Mouse (Mus musculus) embryonic facial prominence, embryonic 13.5 days (tissue): Measurements from ENCODE around the gene Eya2. TPM values are rescaled to one million over a fixed set of nuclear protein-coding genes. Genes with fewer than 3 reads are reported as not detected.
A peak's percentile ranks its signal among the peaks of the same experiment; 100 is the strongest.

Experiments used
- ATAC-seq: fragments of 200-750 bp; cut with Nextera tagmentation; 2 replicates; pipeline ENCODE4 v1.8.0; 2017; ENCODE audit warnings: low read depth; ENCODE audit not compliant: insufficient number of reproducible peaks, insufficient read depth, low FRiP score, low TSS enrichment
- H3K27ac ChIP-seq: fragments of 300-500 bp; sonication (generic); 2 replicates; pipeline ENCODE4 v1.5.1; 2015; ENCODE audit warnings: moderate library complexity, mild to moderate bottlenecking, inconsistent platforms
- H3K27me3 ChIP-seq: fragments of 300-500 bp; sonication (generic); 2 replicates; pipeline ENCODE4 v1.6.1; 2015; ENCODE audit warnings: mild to moderate bottlenecking, inconsistent platforms
- H3K36me3 ChIP-seq: fragments of 300-500 bp; sonication (generic); 2 replicates; pipeline ENCODE4 v1.6.1; 2015; ENCODE audit warnings: mild to moderate bottlenecking, inconsistent platforms
- H3K4me1 ChIP-seq: fragments of 300-500 bp; sonication (generic); 2 replicates; pipeline ENCODE4 v1.6.1; 2015; ENCODE audit warnings: inconsistent platforms
- H3K4me2 ChIP-seq: fragments of 300-500 bp; sonication (generic); 2 replicates; pipeline ENCODE4 v1.6.1; 2015; ENCODE audit warnings: moderate library complexity, mild to moderate bottlenecking, inconsistent platforms
- H3K4me3 ChIP-seq: fragments of 300-500 bp; sonication (generic); 2 replicates; pipeline ENCODE4 v1.5.1; 2015; ENCODE audit warnings: mild to moderate bottlenecking, inconsistent platforms
- H3K9ac ChIP-seq: fragments of 300-500 bp; sonication (generic); 2 replicates; pipeline ENCODE4 v1.6.1; 2015; ENCODE audit warnings: mild to moderate bottlenecking, inconsistent platforms
- H3K9me3 ChIP-seq: fragments of 300-500 bp; sonication (generic); 2 replicates; pipeline ENCODE4 v1.6.1; 2016; ENCODE audit warnings: inconsistent platforms
- WGBS: fragments of 180-500 bp; shearing (Covaris S2); methylation state at CpG from one replicate; pipeline ENCODE4 v1.1.7; 2015; ENCODE audit warnings: mixed read lengths; 5-methylcytosine and 5-hydroxymethylcytosine counted together
- polyA plus RNA-seq: library from polyadenylated mRNA; unstranded; fragments of >200 nt; fragmentation: Nextera tagmentation; extraction: Ambion mirVana; gene quantifications from 2 replicates; pipeline ENCODE4 v1.2.1, GENCODE M21; 2015

Gene Eya2
- polyA plus RNA-seq, 1 experiment from 2014 or later: 22.1 TPM

DNA sequence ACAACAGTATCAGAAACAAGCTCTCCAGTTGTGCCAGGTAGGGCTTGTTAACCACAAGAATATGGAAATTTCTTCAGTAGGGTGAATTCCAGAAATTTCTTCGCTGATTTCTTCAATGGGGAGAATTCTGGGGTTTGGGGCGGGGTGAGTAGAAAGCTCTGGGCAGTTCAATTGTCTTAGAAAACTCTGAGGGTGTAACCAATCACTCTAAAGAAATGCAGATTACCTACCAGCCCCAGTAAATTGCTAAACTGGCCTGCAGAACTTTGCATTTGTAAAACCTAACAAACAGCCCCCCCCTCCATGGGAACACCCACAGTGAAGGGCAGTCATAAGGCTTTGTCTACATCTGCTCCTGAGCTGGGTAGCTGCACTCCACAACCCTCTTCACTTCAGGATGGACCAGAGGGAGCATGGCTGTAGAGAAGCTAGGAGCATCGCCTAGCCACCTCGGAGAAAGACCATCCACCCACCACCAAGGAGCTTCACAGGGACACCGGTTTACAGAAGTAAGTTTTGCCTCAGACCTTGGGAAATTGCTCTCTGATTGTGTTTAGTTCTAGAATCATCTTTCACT lies 215.2 kb downstream of the Eya2 start:
- no peaks in the 10 kb centered on the region for H3K27me3 ChIP-seq
- no peaks in the 10 kb centered on the region for H3K9me3 ChIP-seq
- no peak overlapping the region for H3K4me2 ChIP-seq
- 82% methylated on average over 5 of the region's 5 CpGs for WGBS
- H3K4me3 ChIP-seq: no peak overlapping the region
- H3K9ac ChIP-seq: no peak overlapping the region
- ATAC-seq: no peak
- no peaks in the 10 kb centered on the region for H3K4me1 ChIP-seq
- H3K36me3 ChIP-seq: peaks cover 97% of the 10 kb centered on the region
- H3K27ac ChIP-seq: no peak overlapping the region

DNA sequence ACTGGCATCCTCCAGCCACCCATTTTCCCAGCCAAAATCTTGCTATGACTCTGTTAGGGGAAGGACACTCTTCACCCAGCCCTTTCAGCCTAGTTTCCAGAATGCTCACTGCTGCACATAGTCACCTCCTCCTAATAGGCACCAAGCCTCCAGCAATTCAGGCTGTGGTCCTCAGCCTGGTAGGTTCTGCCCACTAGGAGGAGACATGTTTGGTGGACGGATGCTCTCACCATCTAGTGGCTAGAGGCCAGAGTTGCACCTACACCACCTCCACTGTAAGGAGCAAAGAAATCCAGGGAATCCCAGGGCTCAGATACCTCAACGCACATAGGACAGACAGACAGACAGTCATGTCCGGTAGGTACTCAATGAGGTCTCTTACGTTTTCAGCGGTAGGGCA lies 216.7 kb downstream of the Eya2 start:
- Histone ChIP-seq H3K9me3 (no peaks in the 10 kb centered on the region), H3K4me2 (no peak overlapping the region), H3K27ac (no peak overlapping the region), H3K4me3 (no peak overlapping the region), H3K27me3 (no peaks in the 10 kb centered on the region), H3K36me3 (peaks cover 97% of the 10 kb centered on the region), H3K4me1 (no peaks in the 10 kb centered on the region), H3K9ac (no peak overlapping the region)
- WGBS: 58% methylated on average over 5 of the region's 5 CpGs
- no peak for ATAC-seq

DNA sequence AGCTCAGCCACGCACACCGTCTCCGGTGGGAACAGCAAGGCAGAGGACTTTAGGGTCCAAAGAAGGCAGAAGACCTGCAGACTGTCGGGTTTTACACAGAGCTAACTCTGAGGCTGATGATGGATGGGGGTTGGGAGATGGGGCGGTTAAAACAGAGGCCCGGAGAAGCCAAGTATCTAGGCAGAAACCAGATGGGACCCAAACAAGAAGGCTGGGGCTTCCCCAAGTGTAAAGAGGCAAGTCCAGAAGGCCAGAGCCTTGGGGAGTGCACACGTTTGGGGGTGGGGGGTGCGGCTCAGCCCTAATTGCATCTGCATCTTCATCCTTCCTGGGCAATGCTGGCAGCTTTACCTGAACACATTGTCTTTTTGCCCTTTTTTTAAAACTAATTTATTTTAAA lies 218.1 kb downstream of the Eya2 start:
- peaks cover 97% of the 10 kb centered on the region for H3K36me3 ChIP-seq
- 79% methylated on average over 8 of the region's 8 CpGs for WGBS
- no peak overlapping the region for H3K4me2 ChIP-seq
- H3K4me1 ChIP-seq: no peaks in the 10 kb centered on the region
- ATAC-seq: no peak
- no peak overlapping the region for H3K4me3 ChIP-seq
- H3K9me3 ChIP-seq: no peaks in the 10 kb centered on the region
- H3K9ac ChIP-seq: no peak overlapping the region
- H3K27me3 ChIP-seq: no peaks in the 10 kb centered on the region
- H3K27ac ChIP-seq: no peak overlapping the region

DNA sequence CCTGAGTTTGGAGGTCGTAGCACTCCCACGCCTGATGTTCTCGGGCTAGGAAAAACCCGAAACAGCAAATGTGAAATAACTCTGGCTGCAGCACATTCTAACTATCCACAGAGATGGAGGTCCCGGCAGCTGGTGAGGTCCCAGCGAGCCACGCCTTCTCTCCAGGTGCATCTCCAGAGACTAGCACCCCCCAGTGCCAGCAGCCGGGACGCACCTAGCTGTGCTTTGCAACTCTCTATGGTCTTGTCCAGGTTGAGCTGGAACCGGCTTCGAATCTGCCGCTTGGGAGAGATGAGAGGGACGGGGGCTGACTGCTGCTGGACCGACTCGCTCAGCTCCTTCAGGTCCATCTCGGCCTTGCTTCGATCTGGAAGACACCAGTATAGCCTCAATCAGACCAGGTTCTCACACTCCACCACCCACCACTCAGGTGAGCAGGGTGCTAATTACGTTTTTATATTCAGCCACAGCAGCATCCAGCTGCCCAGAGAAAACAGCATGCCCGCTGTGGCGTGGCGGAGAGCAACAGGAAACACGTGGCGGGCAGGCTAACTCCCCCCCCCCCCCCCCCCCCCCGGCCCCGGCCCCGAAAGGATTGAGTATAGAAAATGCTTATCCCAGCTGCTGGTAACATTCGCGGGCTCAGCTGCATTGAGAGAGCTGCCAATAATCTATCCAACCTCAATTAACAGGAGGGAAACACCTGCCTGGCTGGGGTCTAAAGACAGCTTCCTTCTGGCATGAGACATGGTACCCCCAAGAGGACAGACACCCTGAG lies 220.5 kb downstream of the Eya2 start:
- no peak overlapping the region for H3K9ac ChIP-seq
- H3K4me3 ChIP-seq: no peak overlapping the region
- ATAC-seq: no peak
- H3K36me3 ChIP-seq: peaks cover 89% of the 10 kb centered on the region
- H3K9me3 ChIP-seq: no peaks in the 10 kb centered on the region
- H3K4me2 ChIP-seq: no peak overlapping the region
- H3K27ac ChIP-seq: no peak overlapping the region
- 84% methylated on average over 28 of the region's 28 CpGs for WGBS
- no peaks in the 10 kb centered on the region for H3K4me1 ChIP-seq
- no peaks in the 10 kb centered on the region for H3K27me3 ChIP-seq

DNA sequence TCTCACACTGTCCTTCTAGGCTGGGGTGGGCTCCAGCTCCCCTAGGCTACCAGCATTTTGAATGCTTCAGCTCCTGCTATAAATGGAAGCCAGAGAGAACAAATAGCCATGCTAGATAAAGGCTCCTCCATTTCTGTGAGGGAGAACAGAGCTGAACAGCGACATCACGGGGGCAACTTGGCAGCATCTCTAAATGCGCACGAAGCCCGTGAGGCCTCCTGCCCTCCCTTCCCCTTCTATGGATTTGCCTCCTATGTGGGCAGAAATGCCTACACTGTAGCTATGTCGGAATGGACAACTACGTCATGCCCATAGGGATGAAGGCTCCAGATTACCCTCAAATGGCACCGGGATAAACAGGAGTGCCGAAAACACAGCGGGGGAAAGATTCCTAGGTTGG lies 222.6 kb downstream of the Eya2 start:
- H3K4me3 ChIP-seq: no peak overlapping the region
- peaks cover 89% of the 10 kb centered on the region for H3K36me3 ChIP-seq
- no peaks in the 10 kb centered on the region for H3K4me1 ChIP-seq
- no peak for ATAC-seq
- H3K27me3 ChIP-seq: no peaks in the 10 kb centered on the region
- no peak overlapping the region for H3K27ac ChIP-seq
- no peaks in the 10 kb centered on the region for H3K9me3 ChIP-seq
- no peak overlapping the region for H3K4me2 ChIP-seq
- no peak overlapping the region for H3K9ac ChIP-seq
- WGBS: 96% methylated on average over 10 of the region's 10 CpGs

DNA sequence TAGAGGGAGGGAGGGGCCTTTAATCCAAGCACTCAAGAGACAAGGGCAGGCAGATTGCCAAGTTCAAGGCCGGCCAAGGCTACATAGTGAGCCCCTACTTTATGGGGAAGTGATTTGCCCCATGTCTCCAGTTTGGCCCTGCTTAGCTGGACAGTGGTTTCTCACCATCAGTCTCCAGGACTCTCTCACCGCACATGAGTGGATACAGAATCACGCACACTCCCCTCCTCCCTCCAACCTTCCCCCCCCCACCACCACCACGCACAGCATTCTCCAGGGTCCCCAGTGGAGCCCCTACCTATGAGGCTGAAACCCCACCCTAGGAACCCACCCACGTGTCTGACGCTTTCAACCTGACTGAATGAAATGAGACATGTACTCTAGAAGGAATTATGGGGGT lies 223.7 kb downstream of the Eya2 start:
- peaks cover 91% of the 10 kb centered on the region for H3K36me3 ChIP-seq
- no peaks in the 10 kb centered on the region for H3K27me3 ChIP-seq
- no peak for ATAC-seq
- H3K27ac ChIP-seq: no peak overlapping the region
- no peak overlapping the region for H3K4me2 ChIP-seq
- H3K4me3 ChIP-seq: no peak overlapping the region
- no peaks in the 10 kb centered on the region for H3K9me3 ChIP-seq
- no peaks in the 10 kb centered on the region for H3K4me1 ChIP-seq
- 90% methylated on average over 6 of the region's 6 CpGs for WGBS
- no peak overlapping the region for H3K9ac ChIP-seq

DNA sequence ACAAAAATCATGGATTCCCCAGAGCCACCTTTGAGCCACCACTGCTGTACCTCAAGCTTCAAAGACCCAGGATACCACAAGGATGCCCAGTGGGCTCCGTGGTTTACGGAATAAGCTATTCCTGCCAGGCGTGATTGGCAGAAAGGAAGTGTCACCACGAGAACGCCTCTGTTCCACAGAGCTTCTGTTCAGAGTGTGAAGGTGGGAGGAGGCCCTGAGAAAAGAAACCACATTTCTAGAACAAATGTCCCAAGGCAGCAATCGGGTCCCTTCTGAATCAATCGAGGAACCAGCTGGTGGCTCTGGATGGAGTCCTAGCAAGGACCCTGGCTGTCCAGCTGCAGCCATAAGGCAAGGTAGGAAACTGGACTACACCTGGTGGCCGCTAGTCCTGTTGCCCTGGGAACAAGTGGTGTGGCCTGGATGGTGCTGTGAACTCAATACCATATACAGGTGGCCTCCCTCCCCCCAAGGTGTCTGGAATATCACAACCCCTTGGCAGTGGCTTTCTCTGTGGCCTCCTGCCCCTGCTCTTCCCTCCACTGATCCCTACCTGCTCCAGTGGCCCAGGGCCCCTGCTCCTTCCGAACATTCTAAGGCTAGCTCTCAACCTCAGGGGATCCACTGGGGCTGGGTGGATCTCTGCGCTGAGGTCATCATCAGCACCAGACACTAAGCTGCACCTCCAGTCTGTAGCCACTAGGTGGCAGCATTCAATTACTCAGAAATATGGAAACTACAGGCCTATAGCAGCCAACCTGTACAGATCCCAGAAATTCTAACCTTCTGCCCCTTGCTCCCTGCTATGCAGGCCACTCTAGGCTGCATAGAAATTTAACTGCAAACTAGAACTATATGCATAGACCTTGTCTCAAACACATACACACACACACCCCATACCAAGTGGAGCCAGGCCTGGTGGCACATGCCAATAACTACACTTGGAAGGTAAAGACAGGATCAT lies 224.4 kb downstream of the Eya2 start:
- Histone ChIP-seq H3K36me3 (peaks cover 91% of the 10 kb centered on the region), H3K4me3 (no peak overlapping the region), H3K9me3 (no peaks in the 10 kb centered on the region), H3K27ac (peak overlapping the region; percentile 73), H3K4me2 (no peak overlapping the region), H3K27me3 (no peaks in the 10 kb centered on the region), H3K9ac (no peak overlapping the region), H3K4me1 (no peaks in the 10 kb centered on the region)
- no peak for ATAC-seq
- 73% methylated on average over 10 of the region's 10 CpGs for WGBS

DNA sequence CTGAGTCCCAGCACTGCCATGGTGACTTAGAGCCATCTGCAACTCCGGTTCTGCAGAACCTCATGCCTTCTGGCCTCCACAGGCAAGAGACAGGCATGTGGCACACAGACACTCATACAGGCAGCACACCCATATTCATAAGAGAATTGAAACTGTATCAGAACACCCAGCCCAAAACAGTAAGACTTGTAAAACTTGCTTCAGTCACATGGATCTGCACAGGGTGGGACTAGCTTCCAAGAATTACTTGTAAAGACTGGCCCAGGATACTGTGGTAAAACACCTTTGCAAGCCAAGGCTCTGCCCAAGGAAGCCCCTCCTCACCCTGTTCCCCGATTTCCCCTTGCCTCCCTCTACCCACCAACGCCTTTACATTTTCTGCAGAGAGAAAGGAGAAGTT lies 225.2 kb downstream of the Eya2 start:
- Histone ChIP-seq H3K36me3 (peaks cover 91% of the 10 kb centered on the region), H3K9ac (no peak overlapping the region), H3K27me3 (no peaks in the 10 kb centered on the region), H3K4me2 (no peak overlapping the region), H3K9me3 (no peaks in the 10 kb centered on the region), H3K4me3 (no peak overlapping the region), H3K27ac (peak overlapping the region; percentile 73), H3K4me1 (no peaks in the 10 kb centered on the region)
- ATAC-seq: 0 out of 2 replicates have a peak, but pooled peaks have one; percentile 21
- WGBS: 74% methylated on average over 3 of the region's 3 CpGs

DNA sequence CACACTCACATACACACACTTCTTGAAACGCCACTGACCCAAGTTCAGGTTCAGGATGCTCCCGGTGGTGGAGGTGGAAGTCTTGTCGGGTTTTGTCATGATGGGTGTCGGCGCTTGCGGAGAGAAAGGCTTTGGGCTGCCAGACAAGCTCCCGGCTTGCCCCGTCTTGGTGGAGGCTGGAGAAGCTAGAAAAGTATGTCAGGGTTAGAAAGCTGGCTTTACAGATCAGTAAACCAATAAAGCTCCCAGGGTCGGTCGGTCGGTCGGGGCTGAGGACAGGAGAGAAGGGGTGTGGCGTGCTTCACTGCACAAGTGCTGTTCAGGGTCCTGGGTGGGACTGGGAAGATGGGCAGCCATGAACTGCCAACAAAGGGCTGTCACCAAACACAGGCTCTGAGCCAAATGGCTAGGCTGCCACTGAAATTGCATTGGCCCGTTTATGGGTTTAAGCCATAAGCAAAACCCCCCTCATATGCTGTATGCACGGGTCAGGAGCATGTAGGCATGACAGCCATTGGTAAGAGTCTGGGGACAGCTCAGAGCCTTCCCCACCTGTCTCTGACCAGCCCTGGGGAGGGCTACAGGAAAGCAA lies 225.8 kb downstream of the Eya2 start:
- no peak overlapping the region for H3K4me3 ChIP-seq
- no peak for ATAC-seq
- no peaks in the 10 kb centered on the region for H3K9me3 ChIP-seq
- 78% methylated on average over 15 of the region's 15 CpGs for WGBS
- no peaks in the 10 kb centered on the region for H3K4me1 ChIP-seq
- no peak overlapping the region for H3K4me2 ChIP-seq
- H3K9ac ChIP-seq: no peak overlapping the region
- H3K27me3 ChIP-seq: no peaks in the 10 kb centered on the region
- H3K27ac ChIP-seq: peak overlapping the region; percentile 73
- peaks cover 91% of the 10 kb centered on the region for H3K36me3 ChIP-seq
